ENCODE assay signal across 22 mouse cellular contexts in genomic region chr17:73905043-73905750, GRCm38 (mm10). TPM values are rescaled to one million over a fixed set of nuclear protein-coding genes. Genes with fewer than 3 reads are reported as not detected.
DNase-seq lines count a peak whose midpoint lies in the region; ATAC-seq lines count a peak whose summit lies in the region.
"Had no signal": no experiment of that assay in that cellular context is flagged by ENCODE, and none has a peak within 500 bp of the region (broad histone marks: within the 10 kb centered on the region; RNA-seq: fewer than 3 reads in every experiment).

No protein-coding gene starts in this region.

- peak; percentile 76 for ATAC-seq in activated CD4-positive, CD25-positive, alpha-beta regulatory T cell, adult 4 months
- ATAC-seq: forebrain, embryonic 13.5 days; lung, postnatal 0 days; midbrain, embryonic 13.5 days; Patski had no signal

- DNase-seq in CD4-positive, CD25-positive, alpha-beta regulatory T cell, adult 2 months (ENCODE audit: low read depth, low spot score) = peak; percentile 62
- DNase-seq in thymus, postnatal 0 days (ENCODE audit: low spot score) = peak; percentile 69
- peak; percentile 35 for DNase-seq in thymus, postnatal 4 days
- no peak for DNase-seq in layer of hippocampus, adult 11-12 months (ENCODE audit: low spot score)
- DNase-seq in lung, postnatal 10 days = no peak
- no peak for DNase-seq in urinary bladder, adult 18-20 months (ENCODE audit: low spot score in 2 of 2)
- DNase-seq: adrenal gland, postnatal 36 days; cerebellum, adult 18-20 months; cerebellum, postnatal 36 days; gastrocnemius, postnatal 14 days; kidney, adult 2 months; kidney, postnatal 4 days; layer of hippocampus, postnatal 36 days; liver, embryonic 13.5 days; lung, adult 18-20 months; retina, postnatal 1 day; right cerebral cortex, postnatal 14 days had no signal

RNA-seq across cellular contexts. Expression of gene Xdh, which starts 44.8 kb away (rescaled TPM):
- polyA plus RNA-seq in activated CD4-positive, CD25-positive, alpha-beta regulatory T cell, adult 4 months (2017; shearing (Covaris generic)) = 10 to 100 TPM; 19.1 to 39.8 TPM
- polyA plus RNA-seq in thymus, postnatal 0 days (2015; fragmentation: Nextera tagmentation; extraction: Ambion mirVana) = 7.1 and 8.5 TPM in 2 replicates

Comparison
In these comparisons a context has a peak if more than half of its experiments do, and no peak if none do; other contexts are left out.
1. DNase-seq: peak in CD4-positive, CD25-positive, alpha-beta regulatory T cell, adult 2 months (single experiment), thymus, postnatal 0 days (single experiment) and thymus, postnatal 4 days (single experiment); none in layer of hippocampus, adult 11-12 months (single experiment), lung, postnatal 10 days (single experiment) and urinary bladder, adult 18-20 months (0 of 2).